Mouse (Mus musculus) midbrain, embryonic 15.5 days (tissue): ENCODE data around the gene Rab3a. TPM values are rescaled to one million over a fixed set of nuclear protein-coding genes. Genes with fewer than 3 reads are reported as not detected.

Experiments used
- ATAC-seq: fragments of 200-750 bp; cut with Nextera tagmentation; replicated peaks from 2 replicates; pipeline ENCODE4 v1.8.0; 2017; ENCODE audit warnings: moderate TSS enrichment
- H3K27ac ChIP-seq: fragments of 300-500 bp; sonication (generic); 2 replicates; pipeline ENCODE4 v1.5.1; 2015; ENCODE audit warnings: mild to moderate bottlenecking, inconsistent platforms
- H3K27me3 ChIP-seq: fragments of 300-500 bp; sonication (generic); replicated peaks from 2 replicates; pipeline ENCODE4 v1.6.1; 2015; ENCODE audit warnings: inconsistent platforms
- H3K36me3 ChIP-seq: fragments of 300-500 bp; sonication (generic); replicated peaks from 2 replicates; pipeline ENCODE4 v1.6.1; 2015; ENCODE audit warnings: inconsistent platforms
- H3K4me1 ChIP-seq: fragments of 300-500 bp; sonication (generic); 2 replicates; pipeline ENCODE4 v1.6.1; 2015; ENCODE audit warnings: inconsistent platforms
- H3K4me2 ChIP-seq: fragments of 300-500 bp; sonication (generic); 2 replicates; pipeline ENCODE4 v1.6.1; 2015; ENCODE audit warnings: inconsistent platforms, mild to moderate bottlenecking, moderate library complexity
- H3K4me3 ChIP-seq: fragments of 300-500 bp; sonication (generic); 2 replicates; pipeline ENCODE4 v1.5.1; 2015; ENCODE audit warnings: mild to moderate bottlenecking, inconsistent platforms
- H3K9ac ChIP-seq: fragments of 300-500 bp; sonication (generic); 2 replicates; pipeline ENCODE4 v1.6.1; 2015; ENCODE audit warnings: mild to moderate bottlenecking, inconsistent platforms
- H3K9me3 ChIP-seq: fragments of 300-500 bp; sonication (generic); 2 replicates; pipeline ENCODE4 v1.6.1; 2016; ENCODE audit warnings: inconsistent platforms
- WGBS: fragments of 180-500 bp; shearing (Covaris S2); methylation state at CpG from one replicate; pipeline ENCODE4 v1.1.7; 2015; ENCODE audit warnings: mixed read lengths; 5-methylcytosine and 5-hydroxymethylcytosine counted together
- polyA plus RNA-seq: library from polyadenylated mRNA; unstranded; fragments of >200 nt; fragmentation: Nextera tagmentation; extraction: Ambion mirVana; gene quantifications from 2 replicates; pipeline ENCODE4 v1.2.1, GENCODE M21; 2015

Rab3a gene
- polyA plus RNA-seq, 1 experiment from 2014 or later, result 487 TPM

DNA sequence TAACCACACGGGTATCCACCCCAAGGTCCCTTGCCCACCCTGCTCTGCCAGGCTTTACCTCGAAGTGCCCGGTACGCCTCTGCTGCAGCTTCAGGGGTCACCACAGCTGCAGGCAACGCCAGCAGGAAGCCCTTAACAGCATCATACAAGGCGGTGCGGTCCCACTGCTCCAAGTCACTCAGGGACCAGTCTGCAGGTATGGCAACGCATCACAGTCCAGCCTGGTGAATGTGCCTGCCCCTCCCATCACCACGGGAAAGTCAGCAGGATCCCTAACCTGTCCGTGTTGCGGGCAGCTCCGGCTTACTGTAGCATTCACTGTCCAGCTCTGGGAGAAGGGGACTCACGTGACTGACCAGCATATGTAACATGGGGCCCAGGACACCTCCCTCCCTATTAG, 17.6 kb downstream of the Rab3a start:
- 95% methylated on average over 13 of the region's 13 CpGs for whole genome bisulfite sequencing
- H3K27ac ChIP-seq, result no peak overlapping the region
- ATAC-seq, result no peak
- H3K27me3 ChIP-seq, result peaks cover 11% of the 10 kb centered on the region; the same call in 1 of the 2 replicates
- H3K4me1 ChIP-seq, result peaks cover 36% of the 10 kb centered on the region
- no peak overlapping the region for H3K4me3 ChIP-seq
- no peaks in the 10 kb centered on the region for H3K9me3 ChIP-seq
- H3K4me2 ChIP-seq, result no peak overlapping the region
- no peak overlapping the region for H3K9ac ChIP-seq
- H3K36me3 ChIP-seq, result peaks cover 40% of the 10 kb centered on the region

DNA sequence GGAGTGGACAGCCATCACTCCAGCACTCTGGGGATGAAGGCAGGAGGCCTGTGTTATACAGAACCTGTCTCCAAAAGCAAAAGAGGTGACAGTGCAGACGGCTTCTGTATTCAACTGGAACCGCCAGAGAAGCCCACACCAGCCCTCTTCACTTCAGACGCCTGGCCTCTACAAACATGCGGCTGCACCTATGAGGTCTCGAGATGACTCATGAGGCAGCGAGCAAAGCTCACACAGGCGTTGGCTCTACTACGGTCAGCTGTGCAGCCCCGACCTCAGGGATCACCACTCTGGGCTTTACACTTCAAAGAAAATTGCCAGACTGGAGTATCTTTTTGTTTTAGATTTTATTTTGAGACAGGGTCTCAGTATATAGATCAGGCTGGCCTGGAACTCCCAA, 18.4 kb downstream of the Rab3a start:
- no peak for ATAC-seq
- 0 out of 2 replicates have a peak overlapping the region, but pooled peaks have one; percentile 13 for H3K27ac ChIP-seq
- no peaks in the 10 kb centered on the region for H3K9me3 ChIP-seq
- no peak overlapping the region for H3K4me3 ChIP-seq
- H3K4me2 ChIP-seq, result no peak overlapping the region
- WGBS, result 89% methylated on average over 9 of the region's 9 CpGs
- H3K27me3 ChIP-seq, result peaks cover 2% of the 10 kb centered on the region; the same call in 1 of the 2 replicates
- peaks cover 41% of the 10 kb centered on the region for H3K4me1 ChIP-seq
- no peak overlapping the region for H3K9ac ChIP-seq
- peaks cover 35% of the 10 kb centered on the region for H3K36me3 ChIP-seq

- H3K9ac ChIP-seq, result 0 out of 2 replicates have a peak overlapping the region, but pooled peaks have one; percentile 19
- WGBS, result 82% methylated on average over 5 of the region's 5 CpGs
- peaks cover 46% of the 10 kb centered on the region for H3K4me1 ChIP-seq
- no peak overlapping the region for H3K4me3 ChIP-seq
- ATAC-seq, result no peak
- H3K27ac ChIP-seq, result peak overlapping the region; percentile 30; the same call in 1 of the 2 replicates
- no peaks in the 10 kb centered on the region for H3K9me3 ChIP-seq
- H3K27me3 ChIP-seq, result no peaks in the 10 kb centered on the region
- peak overlapping the region; percentile 21; the same call in 1 of the 2 replicates for H3K4me2 ChIP-seq
- H3K36me3 ChIP-seq, result peaks cover 31% of the 10 kb centered on the region
Measured at GRCm38 (mm10) chr8:70773410-70773809, 18.9 kb downstream of the Rab3a start.

DNA sequence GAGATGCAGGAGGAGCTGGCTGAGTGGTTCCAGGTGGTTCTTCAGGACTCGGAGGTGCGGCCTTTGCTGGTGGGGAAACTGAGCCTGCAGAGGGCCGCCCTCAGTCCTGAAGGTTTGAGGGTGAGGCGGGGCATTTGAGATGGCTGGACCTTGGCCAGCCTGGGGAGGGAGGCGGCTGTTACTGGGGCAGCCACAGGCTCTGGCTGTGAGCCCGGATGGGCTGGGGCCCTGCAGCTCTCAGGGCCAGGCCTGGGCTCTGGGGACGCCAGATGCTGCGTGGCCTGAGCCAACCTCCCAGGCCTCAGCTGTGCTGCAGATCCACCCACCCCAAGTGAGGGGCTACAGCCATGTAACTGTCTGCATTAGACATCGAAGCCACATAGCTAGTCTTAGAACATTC, 19.4 kb downstream of the Rab3a start:
- H3K27me3 ChIP-seq, result no peaks in the 10 kb centered on the region
- H3K36me3 ChIP-seq, result peaks cover 26% of the 10 kb centered on the region
- H3K4me3 ChIP-seq, result no peak overlapping the region
- peak overlapping the region; percentile 21; the same call in 1 of the 2 replicates for H3K4me2 ChIP-seq
- H3K9ac ChIP-seq, result 0 out of 2 replicates have a peak overlapping the region, but pooled peaks have one; percentile 19
- 48% methylated on average over 9 of the region's 9 CpGs for WGBS
- ATAC-seq, result no peak
- H3K27ac ChIP-seq, result peak overlapping the region; percentile 30
- H3K4me1 ChIP-seq, result peaks cover 48% of the 10 kb centered on the region
- H3K9me3 ChIP-seq, result no peaks in the 10 kb centered on the region

DNA sequence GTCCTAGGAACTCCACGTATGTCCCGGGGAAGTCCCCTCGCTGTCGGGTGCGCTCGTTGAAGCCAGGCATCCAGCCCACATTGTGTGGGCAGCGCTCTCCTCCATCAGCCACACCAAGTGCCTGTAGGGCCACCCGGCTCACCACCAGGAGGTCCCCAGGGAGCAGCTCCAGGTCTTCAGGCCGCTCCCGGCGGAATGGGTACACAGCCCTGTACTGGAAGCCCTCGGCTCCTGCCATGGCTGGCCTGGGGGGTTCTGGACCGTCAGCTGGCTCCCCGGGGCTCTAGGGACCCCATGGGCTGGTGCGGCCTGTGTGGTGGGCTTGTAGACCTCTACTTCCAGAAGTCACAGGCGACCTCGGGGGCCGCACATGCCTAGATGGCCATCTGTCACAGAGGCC, 20.3 kb downstream of the Rab3a start:
- H3K27ac ChIP-seq, result no peak overlapping the region
- WGBS, result 95% methylated on average over 18 of the region's 18 CpGs

DNA sequence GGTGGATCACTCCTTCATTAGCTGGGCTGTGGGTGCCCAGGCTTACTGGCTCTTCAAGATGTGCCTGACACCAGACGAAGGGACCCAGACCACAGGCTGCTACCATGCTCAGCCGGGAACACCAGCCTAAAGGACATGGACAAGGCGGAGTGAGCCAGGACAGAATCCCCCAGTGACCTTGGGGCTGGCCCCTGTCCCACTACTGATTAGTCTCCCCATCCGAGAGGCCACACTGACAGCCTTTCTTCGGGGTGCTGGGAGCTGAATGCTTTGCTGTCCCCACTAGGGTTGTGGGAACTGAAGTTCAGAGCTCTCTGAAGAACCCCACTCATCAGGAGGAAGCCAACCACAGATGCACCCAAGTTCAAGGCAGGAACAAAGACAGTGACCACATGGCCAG, 20.7 kb downstream of the Rab3a start:
- 88% methylated on average over 5 of the region's 5 CpGs for WGBS
- Histone ChIP-seq H3K4me1 (peaks cover 48% of the 10 kb centered on the region), H3K27me3 (no peaks in the 10 kb centered on the region), H3K4me2 (peak overlapping the region; percentile 87), H3K4me3 (peak overlapping the region; percentile 90), H3K27ac (no peak overlapping the region), H3K36me3 (peaks cover 31% of the 10 kb centered on the region), H3K9ac (peak overlapping the region; percentile 99), H3K9me3 (no peaks in the 10 kb centered on the region)
- ATAC-seq, result no peak

More for the DNA sequence above, 20.3 kb downstream of the Rab3a start:
- H3K27me3 ChIP-seq, result no peaks in the 10 kb centered on the region
- peak overlapping the region; percentile 87; the same call in 1 of the 2 replicates for H3K4me2 ChIP-seq
- H3K4me1 ChIP-seq, result peaks cover 48% of the 10 kb centered on the region
- peaks cover 28% of the 10 kb centered on the region for H3K36me3 ChIP-seq
- no peak for ATAC-seq
- no peaks in the 10 kb centered on the region for H3K9me3 ChIP-seq
- 0 out of 2 replicates have a peak overlapping the region, but pooled peaks have one; percentile 8 for H3K9ac ChIP-seq
- no peak overlapping the region for H3K4me3 ChIP-seq

DNA sequence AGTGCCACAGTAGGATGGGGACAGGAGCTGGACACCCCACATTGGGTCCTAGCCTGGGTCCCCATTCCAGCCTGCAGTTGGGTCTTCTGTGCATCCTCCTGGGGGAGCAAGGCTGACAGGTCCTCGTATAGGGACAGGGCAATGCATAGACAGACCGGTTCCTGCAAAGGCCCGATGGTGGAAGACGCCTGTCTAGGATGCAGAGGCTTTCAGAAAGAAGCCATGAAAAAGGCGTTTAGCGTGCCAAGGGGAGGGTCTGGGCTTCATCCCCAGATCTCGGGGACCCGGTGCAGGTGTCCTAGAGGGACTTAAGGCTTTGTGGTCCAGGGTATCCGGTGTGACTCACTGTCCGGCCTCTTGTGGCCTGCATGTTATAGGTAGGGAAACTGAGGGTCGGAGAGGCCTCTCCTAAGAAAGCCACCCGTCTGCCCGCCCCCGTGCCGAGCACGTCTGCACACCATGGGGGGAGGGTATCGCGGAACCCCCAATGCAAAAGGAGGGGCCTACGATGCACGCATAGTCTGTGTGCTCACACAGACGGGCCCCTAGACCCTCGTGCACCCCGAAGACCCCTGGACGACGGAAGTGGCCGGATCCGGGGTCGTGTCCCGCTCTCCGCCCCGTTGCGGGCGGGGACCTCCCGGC, 21.5 kb downstream of the Rab3a start:
- Histone ChIP-seq H3K4me3 (peak overlapping the region; percentile 90), H3K4me1 (peaks cover 48% of the 10 kb centered on the region), H3K36me3 (peaks cover 27% of the 10 kb centered on the region), H3K9ac (peak overlapping the region; percentile 99), H3K4me2 (peak overlapping the region; percentile 87), H3K27me3 (no peaks in the 10 kb centered on the region), H3K9me3 (no peaks in the 10 kb centered on the region), H3K27ac (peak overlapping the region; percentile 98)
- ATAC-seq, result no peak
- 2% methylated on average over 34 of the region's 34 CpGs for WGBS

GRCm38 (mm10) chr8:70776496-70777444, 22.3 kb downstream of the Rab3a start, which contains the start of gene Pik3r2:
Gene Pik3r2, minus strand, starts transcription at chr8:70776713.
- WGBS, result under 1% methylated on average over 94 of the region's 94 CpGs
- H3K27me3 ChIP-seq, result no peaks in the 10 kb centered on the region
- H3K4me2 ChIP-seq, result peak within 1 kb of the TSS; percentile 87
- peaks cover 48% of the 10 kb centered on the region for H3K4me1 ChIP-seq
- H3K4me3 ChIP-seq, result peak within 1 kb of the TSS; percentile 90
- peaks cover 26% of the 10 kb centered on the region for H3K36me3 ChIP-seq
- peak within 1 kb of the TSS; percentile 99 for H3K9ac ChIP-seq
- peak; percentile 95 for ATAC-seq
- peak within 1 kb of the TSS; percentile 98 for H3K27ac ChIP-seq
- no peaks in the 10 kb centered on the region for H3K9me3 ChIP-seq

- H3K36me3 ChIP-seq, result peaks cover 32% of the 10 kb centered on the region; the same call in 1 of the 2 replicates
- peaks cover 21% of the 10 kb centered on the region for H3K4me1 ChIP-seq
- WGBS, result 77% methylated on average over 11 of the region's 11 CpGs
- H3K27ac ChIP-seq, result no peak overlapping the region
- ATAC-seq, result no peak
- no peak overlapping the region for H3K9ac ChIP-seq
- no peaks in the 10 kb centered on the region for H3K9me3 ChIP-seq
- H3K27me3 ChIP-seq, result no peaks in the 10 kb centered on the region
- no peak overlapping the region for H3K4me2 ChIP-seq
- no peak overlapping the region for H3K4me3 ChIP-seq
Measured at GRCm38 (mm10) chr8:70780093-70780492, 25.6 kb downstream of the Rab3a start.

- H3K36me3 ChIP-seq, result peaks cover 42% of the 10 kb centered on the region; the same call in 1 of the 2 replicates
- H3K9ac ChIP-seq, result no peak overlapping the region
- H3K4me3 ChIP-seq, result no peak overlapping the region
- no peak for ATAC-seq
- H3K4me2 ChIP-seq, result no peak overlapping the region
- peaks cover 13% of the 10 kb centered on the region for H3K4me1 ChIP-seq
- WGBS, result 88% methylated on average over 25 of the region's 25 CpGs
- no peak overlapping the region for H3K27ac ChIP-seq
- no peaks in the 10 kb centered on the region for H3K9me3 ChIP-seq
- no peaks in the 10 kb centered on the region for H3K27me3 ChIP-seq
Measured at GRCm38 (mm10) chr8:70786291-70787050, 32.0 kb downstream of the Rab3a start.

DNA sequence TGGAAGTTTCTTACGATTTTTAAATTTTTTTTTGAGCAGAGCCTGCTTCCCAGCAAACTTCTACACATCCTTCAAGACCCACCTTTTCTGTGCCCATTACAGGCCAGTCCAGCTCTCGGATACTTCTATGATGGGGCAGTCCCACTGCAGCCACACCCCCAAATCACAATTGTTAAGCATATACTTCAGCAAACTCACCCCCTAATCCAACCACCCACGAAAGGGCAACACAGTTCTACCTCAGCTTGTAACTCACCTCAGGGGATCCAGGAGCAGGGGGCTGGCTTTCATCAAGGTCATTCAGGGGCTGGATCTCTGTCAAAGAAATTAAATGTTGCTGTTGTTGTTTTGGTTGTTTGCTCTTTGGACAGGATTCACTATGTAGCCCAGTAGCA, 32.6 kb downstream of the Rab3a start:
- 91% methylated on average over 3 of the region's 3 CpGs for WGBS
- no peak for ATAC-seq
- H3K36me3 ChIP-seq, result peaks cover 37% of the 10 kb centered on the region; the same call in 1 of the 2 replicates

More for the DNA sequence above, 32.6 kb downstream of the Rab3a start:
- Histone ChIP-seq H3K4me3 (no peak overlapping the region), H3K4me1 (peaks cover 19% of the 10 kb centered on the region), H3K9me3 (no peaks in the 10 kb centered on the region), H3K27me3 (no peaks in the 10 kb centered on the region), H3K9ac (no peak overlapping the region), H3K4me2 (no peak overlapping the region), H3K27ac (no peak overlapping the region)
